Mouse (Mus musculus) ovary, postnatal 36 days (tissue): ENCODE data around the gene Pin4.

Experiments
- DNase-seq: peaks from one replicate; pipeline ENCODE4 v3.0.0; 2022; ENCODE audit warnings: low spot score, mixed read lengths

The Pin4 gene

GRCm38 (mm10) chrX:102156618-102157422 is 37.6 kb downstream of the Pin4 start, which contains the start of gene Ercc6l:
TSS of gene Ercc6l (minus strand) at chrX:102157091.
- DNase-seq = peak; percentile 90

GRCm38 (mm10) chrX:102157423-102157791 is 38.2 kb downstream of the Pin4 start:
- DNase-seq = no peak

- DNase-seq = peak; percentile 12
These were observed 40.5 kb downstream of the Pin4 start for GRCm38 (mm10) chrX:102159778-102160177.

GRCm38 (mm10) chrX:102160528-102160927 is 41.3 kb downstream of the Pin4 start:
- no peak for DNase-seq

- DNase-seq = no peak
These were observed 43.8 kb downstream of the Pin4 start for GRCm38 (mm10) chrX:102163096-102163495.

GRCm38 (mm10) chrX:102163529-102163928 is 44.3 kb downstream of the Pin4 start:
- no peak for DNase-seq

- DNase-seq = no peak
These were observed 47.3 kb downstream of the Pin4 start for GRCm38 (mm10) chrX:102166521-102166920.

GRCm38 (mm10) chrX:102166986-102167385 is 47.7 kb downstream of the Pin4 start:
- no peak for DNase-seq

- DNase-seq = no peak
These were observed 50.5 kb downstream of the Pin4 start for GRCm38 (mm10) chrX:102169724-102170123.

GRCm38 (mm10) chrX:102170135-102170534 is 50.9 kb downstream of the Pin4 start:
- DNase-seq = no peak

GRCm38 (mm10) chrX:102170900-102171299 is 51.7 kb downstream of the Pin4 start:
- no peak for DNase-seq

GRCm38 (mm10) chrX:102175538-102176287 is 56.5 kb downstream of the Pin4 start:
- no peak for DNase-seq
